Mouse (Mus musculus) cerebellum, adult 2 months (tissue): ENCODE measurements around the gene Hnrnpa2b1. TPM values are rescaled to one million over a fixed set of nuclear protein-coding genes. Genes with fewer than 3 reads are reported as not detected.

Experiments
- DNase-seq, 2 experiments: peaks; one replicate each; pipeline ENCODE4 v3.0.0; 2021
- H3K27ac ChIP-seq: fragments of 200-500 bp; 2 replicates; pipeline ENCODE4 v1.5.1; 2012; ENCODE audit warnings: low read length, control low read depth, inconsistent platforms; ENCODE audit not compliant: insufficient read depth
- H3K27me3 ChIP-seq: fragments of 200-500 bp; 2 replicates; pipeline ENCODE4 v1.6.1; 2012; ENCODE audit warnings: inconsistent platforms, mild to moderate bottlenecking, low read length, moderate library complexity; ENCODE audit not compliant: control insufficient read depth, insufficient read depth
- H3K4me1 ChIP-seq: fragments of 200-500 bp; 2 replicates; pipeline ENCODE4 v1.6.1; 2011; ENCODE audit warnings: low read length; ENCODE audit not compliant: control insufficient read depth, insufficient read depth
- H3K4me3 ChIP-seq: fragments of 200-500 bp; replicated peaks from 2 replicates; pipeline ENCODE3; 2011; ENCODE audit warnings: mild to moderate bottlenecking, low read depth, low read length, control low read depth; ENCODE audit not compliant: insufficient read depth
- CTCF ChIP-seq: fragments of 200-500 bp; IDR thresholded peaks from 2 replicates; pipeline ENCODE4 v1.5.1; 2011; ENCODE audit warnings: low read depth, mild to moderate bottlenecking, control low read depth, low read length, moderate library complexity, borderline replicate concordance; ENCODE audit not compliant: insufficient read depth
- POLR2A ChIP-seq: fragments of 200-500 bp; IDR thresholded peaks from 2 replicates; pipeline ENCODE4 v1.6.1; 2011; ENCODE audit warnings: low read length, control low read depth, borderline replicate concordance; ENCODE audit not compliant: insufficient read depth
- WGBS: fragments of 180-500 bp; shearing (Covaris S2); methylation state at CpG from one replicate; pipeline ENCODE4 v1.1.7; 2018; 5-methylcytosine and 5-hydroxymethylcytosine counted together
- polyA plus RNA-seq: library from polyadenylated mRNA; depleted of rRNA; stranded (reverse); fragments of >200 nt; gene quantifications from 2 replicates; pipeline ENCODE4 v1.2.3, GENCODE M21; 2012; rRNA removed

Gene Hnrnpa2b1
- polyA plus RNA-seq, 1 experiment: 642 TPM

DNA sequence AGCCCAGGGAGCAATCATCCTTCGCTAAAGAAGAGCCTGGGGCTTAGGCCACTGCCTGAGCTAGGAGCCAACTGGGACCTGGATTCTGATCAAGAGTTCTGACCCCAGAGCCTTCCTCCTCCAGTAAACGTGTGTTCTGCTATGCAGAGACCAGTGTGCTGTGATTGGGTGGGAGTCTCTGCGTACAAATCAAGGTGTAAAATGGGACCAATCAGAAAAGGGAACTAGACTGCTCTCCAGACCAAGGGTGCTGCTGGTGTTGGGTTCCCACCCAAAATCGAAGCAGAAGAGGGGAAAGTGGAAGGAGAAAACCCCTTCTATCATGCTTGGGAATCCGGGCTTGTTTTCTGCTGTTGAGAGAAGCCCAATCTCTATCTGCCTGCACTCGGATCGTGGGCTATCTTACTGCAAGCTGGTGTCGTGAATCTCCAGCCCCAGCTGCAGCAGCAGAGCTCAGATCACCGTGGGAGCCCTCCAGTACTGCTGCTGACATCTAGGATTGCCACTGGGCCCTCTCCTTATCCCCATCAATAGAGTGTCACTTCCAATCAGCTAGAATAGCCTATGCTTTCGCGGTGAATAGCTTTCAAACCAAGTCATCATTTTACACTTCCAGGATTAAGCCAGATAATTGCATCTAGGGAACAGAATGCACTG, 46.1 kb downstream of the Hnrnpa2b1 start:
- TF ChIP-seq CTCF (no peak), POLR2A (no peak)
- 57% methylated on average over 11 of the region's 11 CpGs for WGBS

DNA sequence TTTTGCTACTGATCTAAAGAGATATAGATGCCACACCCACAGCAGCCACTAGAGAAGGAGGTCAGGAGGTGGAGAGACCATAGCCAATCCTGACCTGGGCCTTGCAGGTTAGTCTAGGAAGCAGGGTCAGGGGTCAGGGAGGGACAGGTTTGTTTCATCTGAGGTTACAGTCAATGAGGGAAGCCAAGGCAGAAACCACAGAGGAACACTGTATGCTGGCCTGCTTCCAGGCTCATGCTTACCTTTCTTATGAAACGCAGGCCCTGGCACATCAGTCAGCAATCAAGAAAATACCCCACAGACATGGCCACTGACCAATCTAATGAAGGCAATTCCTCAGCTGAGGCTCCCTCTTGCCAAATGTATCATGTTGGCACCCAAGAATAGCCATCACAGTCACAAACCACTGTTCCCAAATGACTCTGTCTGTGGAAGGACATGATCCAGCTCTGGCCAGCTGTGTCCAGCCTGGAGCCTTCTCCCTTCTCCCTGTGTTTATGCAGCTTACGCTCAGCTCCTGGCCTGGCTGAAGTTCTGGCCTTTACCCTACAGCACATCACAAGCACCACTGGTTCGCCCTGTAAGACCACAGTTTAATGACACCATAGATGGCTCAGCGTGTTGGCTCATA, 52.3 kb downstream of the Hnrnpa2b1 start:
- H3K27ac ChIP-seq: no peak overlapping the region
- H3K4me3 ChIP-seq: no peak overlapping the region
- TF ChIP-seq CTCF (no peak), POLR2A (no peak)
- H3K27me3 ChIP-seq: no peaks in the 10 kb centered on the region
- 82% methylated on average over 4 of the region's 4 CpGs for WGBS
- no peak for DNase-seq
- no peaks in the 10 kb centered on the region for H3K4me1 ChIP-seq

More for the DNA sequence above, 46.1 kb downstream of the Hnrnpa2b1 start:
- Histone ChIP-seq H3K4me1 (no peaks in the 10 kb centered on the region), H3K27ac (no peak overlapping the region), H3K27me3 (no peaks in the 10 kb centered on the region), H3K4me3 (no peak overlapping the region)
- DNase-seq: no peak

DNA sequence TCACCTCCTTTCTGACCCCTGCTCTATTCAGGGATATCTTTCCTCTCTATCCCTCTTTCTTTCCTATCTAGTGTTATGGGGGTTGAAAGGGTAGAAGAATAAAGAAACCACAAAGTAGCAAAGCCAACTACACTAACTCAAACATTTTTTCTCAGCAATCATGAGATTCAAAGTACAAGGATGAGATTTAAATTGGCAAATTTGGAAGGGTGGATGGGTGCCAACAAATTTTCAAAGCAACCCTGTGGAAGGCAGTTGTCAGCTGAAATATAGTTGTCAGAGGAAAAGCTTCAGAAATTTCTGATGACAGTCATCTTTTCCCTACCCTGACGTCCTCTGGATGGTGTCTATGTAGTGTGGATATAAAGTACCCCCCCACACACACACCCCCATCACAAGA, 53.3 kb downstream of the Hnrnpa2b1 start:
- no peaks in the 10 kb centered on the region for H3K27me3 ChIP-seq
- no peak for DNase-seq

More for the DNA sequence above, 53.3 kb downstream of the Hnrnpa2b1 start:
- TF ChIP-seq CTCF (no peak), POLR2A (no peak)
- WGBS: 52% methylated on average over 1 of the region's 1 CpGs
- Histone ChIP-seq H3K4me1 (no peaks in the 10 kb centered on the region), H3K27ac (no peak overlapping the region), H3K4me3 (no peak overlapping the region)

Other genes starting within 250 kb of the Hnrnpa2b1 start
- gene Nfe2l3, start 37.2 kb downstream of the Hnrnpa2b1 start, polyA plus RNA-seq: 5.1 and 6.2 TPM in 2 replicates
- 87.6 and 91.4 TPM in 2 replicates for gene Cbx3, start 466 bp upstream of the Hnrnpa2b1 start, polyA plus RNA-seq
- 45.6 and 45.7 TPM in 2 replicates for gene Snx10, start 54.0 kb upstream of the Hnrnpa2b1 start, polyA plus RNA-seq